Mouse (Mus musculus) granulocyte monocyte progenitor cell, adult 5-6 weeks (primary cell): ENCODE results near the gene Lao1. TPM values are rescaled to one million over a fixed set of nuclear protein-coding genes. Genes with fewer than 3 reads are reported as not detected.
"Not testable (repeated sequence)": the region's sequence is repeated elsewhere in the genome, so short reads cannot be mapped to it uniquely, and the experiment has no call there.

ENCODE experiments used
- ATAC-seq: replicated peaks from 2 replicates; pipeline ENCODE4 v1.8.0; 2016; ENCODE audit warnings: mild to moderate bottlenecking, moderate TSS enrichment, inconsistent platforms; ENCODE audit not compliant: poor library complexity, severe bottlenecking
- total RNA-seq, 2 experiments: library from RNA; stranded (forward) in 1 of 2; stranded (reverse) in 1 of 2; fragments of 200-712, 200-1000 nt in 1 of 2; fragments of >200 nt in 1 of 2; fragmentation: Nextera tagmentation in 1 of 2; gene quantifications; 2 replicates each; pipeline ENCODE4 v1.2.3; 2014 to 2017

Lao1 gene
- total RNA-seq (2014; fragmentation: Nextera tagmentation), result not detected in 2 replicates
- not detected in 2 replicates for total RNA-seq (2017)

GRCm38 (mm10) chr4:118961141-118961628, at the start of gene Lao1:
TSS of gene Lao1 (plus strand) at chr4:118961578.
- no peak for ATAC-seq

- ATAC-seq, result not testable (repeated sequence)
Observed at GRCm38 (mm10) chr4:118917365-118917764, 44.0 kb upstream of the Lao1 start, which contains the start of gene Olfr1329. TSS of gene Olfr1329 (minus strand) at chr4:118917465.

- ATAC-seq, result not testable (repeated sequence)
Observed at GRCm38 (mm10) chr4:118931326-118931725, 30.1 kb upstream of the Lao1 start.

- no peak for ATAC-seq
Observed at GRCm38 (mm10) chr4:118938512-118938911, 22.9 kb upstream of the Lao1 start, which contains the start of gene Olfr1328. TSS of gene Olfr1328 (minus strand) at chr4:118938612.

GRCm38 (mm10) chr4:118958812-118959211, 2.6 kb upstream of the Lao1 start:
- ATAC-seq, result no peak

- no peak for ATAC-seq
Observed at GRCm38 (mm10) chr4:118967711-118968110, 6.3 kb downstream of the Lao1 start.

- ATAC-seq, result no peak
Observed at GRCm38 (mm10) chr4:118973281-118973680, 11.9 kb downstream of the Lao1 start.

GRCm38 (mm10) chr4:118985291-118985690, 23.9 kb downstream of the Lao1 start:
- no peak for ATAC-seq

GRCm38 (mm10) chr4:118988535-118988934, 27.2 kb downstream of the Lao1 start:
- peak; percentile 59 for ATAC-seq

GRCm38 (mm10) chr4:118989331-118989730, 28.0 kb downstream of the Lao1 start:
- ATAC-seq, result no peak

- peak; percentile 94 for ATAC-seq
Observed at GRCm38 (mm10) chr4:118991797-118992196, 30.4 kb downstream of the Lao1 start.

GRCm38 (mm10) chr4:118997127-118997542, 35.8 kb downstream of the Lao1 start:
- ATAC-seq, result no peak

GRCm38 (mm10) chr4:118999691-119000486, 38.5 kb downstream of the Lao1 start:
- peak; percentile 93 for ATAC-seq

- ATAC-seq, result no peak
Observed at GRCm38 (mm10) chr4:119001696-119002095, 40.3 kb downstream of the Lao1 start.

- no peak for ATAC-seq
Observed at GRCm38 (mm10) chr4:119002512-119002911, 41.1 kb downstream of the Lao1 start.

GRCm38 (mm10) chr4:119004178-119004577, 42.8 kb downstream of the Lao1 start:
- ATAC-seq, result no peak

GRCm38 (mm10) chr4:119004613-119005339, 43.4 kb downstream of the Lao1 start:
- peak; percentile 77 for ATAC-seq

- no peak for ATAC-seq
Observed at GRCm38 (mm10) chr4:119007602-119008001, 46.2 kb downstream of the Lao1 start.

- no peak for ATAC-seq
Observed at GRCm38 (mm10) chr4:119008476-119008875, 47.1 kb downstream of the Lao1 start.

- no peak for ATAC-seq
Observed at GRCm38 (mm10) chr4:119009814-119010213, 48.4 kb downstream of the Lao1 start.

- no peak for ATAC-seq
Observed at GRCm38 (mm10) chr4:119011050-119011680, 49.8 kb downstream of the Lao1 start.
